Mouse (Mus musculus) subcutaneous adipose tissue, adult 2 months (tissue): ENCODE results near the gene Oxgr1. TPM values are rescaled to one million over a fixed set of nuclear protein-coding genes. Genes with fewer than 3 reads are reported as not detected.

Experiments used
- polyA plus RNA-seq: library from polyadenylated mRNA; depleted of rRNA; stranded (reverse); fragments of >200 nt; gene quantifications from 2 replicates; pipeline ENCODE4 v1.2.3, GENCODE M21; 2012; ENCODE audit warnings: low replicate concordance; rRNA removed

The Oxgr1 gene
- not detected in 2 replicates for polyA plus RNA-seq

GRCm38 (mm10) chr14:120042187-120042820 is at the start of gene Oxgr1:
Gene Oxgr1, minus strand, starts transcription at chr14:120042435.

Other genes starting within 250 kb of the Oxgr1 start
- gene Mbnl2, start 233.2 kb upstream of the Oxgr1 start, polyA plus RNA-seq, result 111 and 139 TPM in 2 replicates